Mouse (Mus musculus) heart, embryonic 13.5 days (tissue): Measurements from ENCODE around the gene Fgf14. TPM values are rescaled to one million over a fixed set of nuclear protein-coding genes. Genes with fewer than 3 reads are reported as not detected.
"Not testable (repeated sequence)": the region's sequence is repeated elsewhere in the genome, so short reads cannot be mapped to it uniquely, and the experiment has no call there.

Source experiments
- ATAC-seq: fragments of 200-750 bp; cut with Nextera tagmentation; 2 replicates; pipeline ENCODE4 v1.8.0; 2017; ENCODE audit warnings: moderate TSS enrichment; ENCODE audit not compliant: insufficient number of reproducible peaks, low FRiP score, low TSS enrichment; ENCODE audit errors: extremely low read depth
- H3K27ac ChIP-seq: fragments of 300-500 bp; sonication (generic); replicated peaks from 2 replicates; pipeline ENCODE4 v1.5.1; 2015; ENCODE audit warnings: moderate library complexity, mild to moderate bottlenecking, inconsistent platforms
- H3K27me3 ChIP-seq: fragments of 300-500 bp; sonication (generic); replicated peaks from 2 replicates; pipeline ENCODE4 v1.6.1; 2015; ENCODE audit warnings: mild to moderate bottlenecking, inconsistent platforms
- H3K36me3 ChIP-seq: fragments of 300-500 bp; sonication (generic); 2 replicates; pipeline ENCODE4 v1.6.1; 2015; ENCODE audit warnings: mild to moderate bottlenecking, inconsistent platforms
- H3K4me1 ChIP-seq: fragments of 300-500 bp; sonication (generic); 2 replicates; pipeline ENCODE4 v1.6.1; 2015; ENCODE audit warnings: inconsistent platforms
- H3K4me2 ChIP-seq: fragments of 300-500 bp; sonication (generic); 2 replicates; pipeline ENCODE4 v1.6.1; 2015; ENCODE audit warnings: inconsistent platforms, mild to moderate bottlenecking, moderate library complexity
- H3K4me3 ChIP-seq: fragments of 300-500 bp; sonication (generic); 2 replicates; pipeline ENCODE4 v1.5.1; 2015; ENCODE audit warnings: moderate library complexity, mild to moderate bottlenecking, inconsistent platforms
- H3K9ac ChIP-seq: fragments of 300-500 bp; sonication (generic); 2 replicates; pipeline ENCODE4 v1.6.1; 2015; ENCODE audit warnings: inconsistent platforms, mild to moderate bottlenecking, moderate library complexity
- H3K9me3 ChIP-seq: fragments of 300-500 bp; sonication (generic); 2 replicates; pipeline ENCODE4 v1.6.1; 2016; ENCODE audit warnings: inconsistent platforms
- WGBS: fragments of 180-500 bp; shearing (Covaris S2); methylation state at CpG from one replicate; pipeline ENCODE4 v1.1.7; 2015; ENCODE audit warnings: mixed read lengths; 5-methylcytosine and 5-hydroxymethylcytosine counted together
- polyA plus RNA-seq: library from polyadenylated mRNA; unstranded; fragments of >200 nt; fragmentation: Nextera tagmentation; extraction: Ambion mirVana; gene quantifications from 2 replicates; pipeline ENCODE4 v1.2.1, GENCODE M21; 2015

Fgf14 gene
- polyA plus RNA-seq, 1 experiment from 2014 or later: 1.6 TPM

DNA sequence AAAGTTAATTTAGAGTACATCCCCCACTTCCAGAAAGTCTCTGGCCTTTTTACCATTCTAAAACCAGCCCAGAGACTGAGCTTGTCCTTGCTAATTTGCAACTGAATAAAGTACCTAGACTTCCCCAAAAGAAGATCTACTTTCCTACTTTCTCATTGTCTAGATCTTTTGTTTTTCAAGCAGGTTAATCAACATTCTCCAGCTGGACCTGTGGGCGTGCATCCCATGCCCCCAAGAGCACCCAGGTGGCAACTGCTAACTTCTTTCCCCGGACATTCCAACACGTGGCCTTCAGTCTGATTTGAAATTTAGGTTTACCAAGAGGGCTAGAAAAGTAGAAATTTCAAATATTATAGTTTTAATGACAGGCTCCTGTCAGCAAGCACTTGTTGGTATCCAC, 643.6 kb downstream of the Fgf14 start:
- not testable (repeated sequence) for H3K27ac ChIP-seq, H3K9ac ChIP-seq, H3K4me2 ChIP-seq, H3K9me3 ChIP-seq, H3K4me1 ChIP-seq, ATAC-seq, H3K27me3 ChIP-seq, H3K36me3 ChIP-seq, H3K4me3 ChIP-seq
- 47% methylated on average over 3 of the region's 3 CpGs for WGBS

DNA sequence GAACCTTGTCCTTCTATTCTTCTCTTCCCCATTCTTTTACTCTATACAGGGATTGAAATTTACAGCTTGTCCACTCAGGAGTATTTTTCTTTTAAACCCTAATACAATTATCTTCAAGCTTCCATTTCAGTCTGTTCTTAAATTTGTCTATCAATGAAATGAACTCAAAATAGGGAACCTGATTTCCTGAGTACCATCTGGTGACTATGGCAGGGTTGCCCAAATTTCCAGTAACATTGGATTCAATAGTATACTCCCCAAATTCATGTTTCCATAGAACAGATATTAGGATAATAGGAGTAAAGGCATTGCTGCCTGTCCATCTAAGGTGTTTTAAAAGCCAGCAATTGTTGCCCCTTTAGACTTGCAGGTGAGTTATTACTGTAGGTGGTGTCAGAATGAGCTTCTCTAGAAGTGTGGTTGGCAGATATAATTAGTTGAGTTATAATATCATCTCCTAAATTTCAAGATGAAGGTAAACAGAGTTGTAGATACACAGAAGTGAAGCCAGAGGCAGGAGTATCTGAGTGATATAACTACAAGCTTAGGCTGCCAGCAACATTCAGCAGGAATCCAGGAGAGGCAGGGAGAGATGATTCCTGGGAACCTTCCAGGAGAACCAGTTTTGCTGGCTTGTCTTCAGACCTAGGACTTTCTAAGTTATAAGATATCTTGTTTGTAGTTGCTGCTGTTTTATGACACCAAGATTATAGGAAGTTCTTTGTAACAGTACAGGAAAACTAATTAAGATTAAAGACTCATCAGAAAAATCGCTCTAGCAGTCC, 648.8 kb downstream of the Fgf14 start:
- H3K4me3 ChIP-seq: no peak overlapping the region
- H3K27me3 ChIP-seq: no peaks in the 10 kb centered on the region
- no peaks in the 10 kb centered on the region for H3K36me3 ChIP-seq
- WGBS: 73% methylated on average over 1 of the region's 1 CpGs
- H3K4me2 ChIP-seq: no peak overlapping the region
- H3K4me1 ChIP-seq: no peaks in the 10 kb centered on the region
- H3K9ac ChIP-seq: no peak overlapping the region
- ATAC-seq: no peak
- H3K9me3 ChIP-seq: no peaks in the 10 kb centered on the region; the same call in 1 of the 2 replicates
- H3K27ac ChIP-seq: no peak overlapping the region

- Histone ChIP-seq H3K9ac (no peak overlapping the region), H3K4me2 (no peak overlapping the region), H3K9me3 (no peaks in the 10 kb centered on the region), H3K4me3 (no peak overlapping the region), H3K36me3 (no peaks in the 10 kb centered on the region), H3K4me1 (0 out of 2 replicates have a peak, but pooled peaks cover 5% of the 10 kb centered on the region), H3K27me3 (no peaks in the 10 kb centered on the region), H3K27ac (no peak overlapping the region)
- 58% methylated on average over 2 of the region's 2 CpGs for WGBS
- no peak for ATAC-seq
Measured at GRCm38 (mm10) chr14:123990591-123991195, 686.2 kb downstream of the Fgf14 start.

GRCm38 (mm10) chr14:123967996-123968395, 708.9 kb downstream of the Fgf14 start:
- no peaks in the 10 kb centered on the region for H3K9me3 ChIP-seq
- H3K4me3 ChIP-seq: no peak overlapping the region
- H3K4me2 ChIP-seq: no peak overlapping the region
- H3K27me3 ChIP-seq: no peaks in the 10 kb centered on the region
- no peak overlapping the region for H3K9ac ChIP-seq
- no peaks in the 10 kb centered on the region for H3K4me1 ChIP-seq
- no peak for ATAC-seq
- no peaks in the 10 kb centered on the region for H3K36me3 ChIP-seq
- 83% methylated on average over 6 of the region's 6 CpGs for WGBS
- no peak overlapping the region for H3K27ac ChIP-seq

GRCm38 (mm10) chr14:123966531-123966930, 710.4 kb downstream of the Fgf14 start:
- H3K9me3 ChIP-seq: no peaks in the 10 kb centered on the region
- H3K9ac ChIP-seq: no peak overlapping the region
- no peaks in the 10 kb centered on the region for H3K27me3 ChIP-seq
- ATAC-seq: no peak
- no peaks in the 10 kb centered on the region for H3K4me1 ChIP-seq
- H3K4me2 ChIP-seq: no peak overlapping the region
- H3K4me3 ChIP-seq: no peak overlapping the region
- no peak overlapping the region for H3K27ac ChIP-seq
- WGBS: 64% methylated on average over 2 of the region's 2 CpGs
- no peaks in the 10 kb centered on the region for H3K36me3 ChIP-seq
